In genomic region chr1:194852065-194852358, GRCm38 (mm10) we compare ENCODE assay signal across 20 mouse cellular contexts.
DNase-seq lines count a peak whose midpoint lies in the region; ATAC-seq and TF ChIP-seq lines count a peak whose summit lies in the region.
"Had no signal": no experiment of that assay in that cellular context is flagged by ENCODE, and none has a peak within 500 bp of the region (broad histone marks: within the 10 kb centered on the region; RNA-seq: fewer than 3 reads in every experiment).

No protein-coding gene starts in this region.

- no peak overlapping the region for H3K9ac ChIP-seq in heart, embryonic 13.5 days
- H3K9ac ChIP-seq in heart, embryonic 12.5 days: no peak overlapping the region
- no peak overlapping the region for H3K9ac ChIP-seq in midbrain, embryonic 12.5 days (replicated peaks)
- H3K9ac ChIP-seq in midbrain, embryonic 11.5 days (ENCODE audit: low read length): no peak overlapping the region
- H3K9ac ChIP-seq in forebrain, embryonic 15.5 days (replicated peaks): no peak overlapping the region
- H3K9ac ChIP-seq in hindbrain, postnatal 0 days (replicated peaks; ENCODE audit: low read length): no peak overlapping the region
- H3K9ac ChIP-seq: embryonic facial prominence, embryonic 13.5 days; limb, embryonic 15.5 days; stomach, embryonic 15.5 days had no signal

- no peak for ATAC-seq in heart, embryonic 13.5 days (ENCODE audit: extremely low read depth, insufficient number of reproducible peaks, low FRiP score, low TSS enrichment)
- ATAC-seq in heart, embryonic 12.5 days (ENCODE audit: insufficient number of reproducible peaks, low FRiP score): no peak
- ATAC-seq in midbrain, embryonic 12.5 days (ENCODE audit: low FRiP score, low read depth): peak; percentile 34; the same call in 1 of the 2 replicates
- no peak for ATAC-seq in midbrain, embryonic 11.5 days (ENCODE audit: low FRiP score)
- peak; percentile 43 for ATAC-seq in forebrain, embryonic 15.5 days (replicated peaks)
- 0 out of 2 replicates have a peak, but pooled peaks have one; percentile 55 for ATAC-seq in hindbrain, postnatal 0 days
- ATAC-seq: intestine, embryonic 16.5 days had no signal

- peaks cover 8% of the 10 kb centered on the region; the same call in 1 of the 2 replicates for H3K4me1 ChIP-seq in heart, embryonic 13.5 days
- peaks cover 9% of the 10 kb centered on the region for H3K4me1 ChIP-seq in heart, embryonic 12.5 days (replicated peaks)
- no peaks in the 10 kb centered on the region; the same call in 1 of the 2 replicates for H3K4me1 ChIP-seq in midbrain, embryonic 12.5 days
- H3K4me1 ChIP-seq in midbrain, embryonic 11.5 days (ENCODE audit: control insufficient read depth, insufficient read depth, low read length): no peaks in the 10 kb centered on the region
- peaks cover 10% of the 10 kb centered on the region; the same call in 1 of the 2 replicates for H3K4me1 ChIP-seq in forebrain, embryonic 15.5 days
- H3K4me1 ChIP-seq in hindbrain, postnatal 0 days (ENCODE audit: insufficient read depth, low read length): no peaks in the 10 kb centered on the region
- H3K4me1 ChIP-seq: embryonic facial prominence, embryonic 13.5 days; limb, embryonic 15.5 days; stomach, embryonic 15.5 days had no signal

- H3K36me3 ChIP-seq in heart, embryonic 13.5 days: no peaks in the 10 kb centered on the region
- H3K36me3 ChIP-seq in heart, embryonic 12.5 days: no peaks in the 10 kb centered on the region
- H3K36me3 ChIP-seq in midbrain, embryonic 12.5 days: no peaks in the 10 kb centered on the region
- no peaks in the 10 kb centered on the region for H3K36me3 ChIP-seq in midbrain, embryonic 11.5 days (ENCODE audit: control insufficient read depth, insufficient read depth, low read length)
- H3K36me3 ChIP-seq in forebrain, embryonic 15.5 days: no peaks in the 10 kb centered on the region
- H3K36me3 ChIP-seq in hindbrain, postnatal 0 days (ENCODE audit: insufficient read depth, low read length): no peaks in the 10 kb centered on the region
- H3K36me3 ChIP-seq: embryonic facial prominence, embryonic 13.5 days; limb, embryonic 15.5 days; stomach, embryonic 15.5 days had no signal

- H3K9me3 ChIP-seq in heart, embryonic 13.5 days: no peaks in the 10 kb centered on the region
- H3K9me3 ChIP-seq in heart, embryonic 12.5 days (replicated peaks): no peaks in the 10 kb centered on the region
- no peaks in the 10 kb centered on the region for H3K9me3 ChIP-seq in midbrain, embryonic 12.5 days
- H3K9me3 ChIP-seq in midbrain, embryonic 11.5 days (ENCODE audit: control insufficient read depth, low read length): no peaks in the 10 kb centered on the region
- H3K9me3 ChIP-seq in forebrain, embryonic 15.5 days: no peaks in the 10 kb centered on the region
- no peaks in the 10 kb centered on the region for H3K9me3 ChIP-seq in hindbrain, postnatal 0 days (ENCODE audit: low read length)
- H3K9me3 ChIP-seq: embryonic facial prominence, embryonic 13.5 days; limb, embryonic 15.5 days; stomach, embryonic 15.5 days had no signal

- H3K27ac ChIP-seq in heart, embryonic 13.5 days (replicated peaks): peak overlapping the region; percentile 26; the same call in 1 of the 2 replicates
- H3K27ac ChIP-seq in heart, embryonic 12.5 days (ENCODE audit: poor library complexity, severe bottlenecking): no peak overlapping the region
- peak overlapping the region; percentile 31 for H3K27ac ChIP-seq in midbrain, embryonic 12.5 days (replicated peaks)
- H3K27ac ChIP-seq in midbrain, embryonic 11.5 days (ENCODE audit: low read depth, low read length): no peak overlapping the region
- H3K27ac ChIP-seq in forebrain, embryonic 15.5 days (replicated peaks): peak overlapping the region; percentile 27; the same call in 1 of the 2 replicates
- no peak overlapping the region for H3K27ac ChIP-seq in hindbrain, postnatal 0 days
- H3K27ac ChIP-seq in gastrocnemius, adult 2 months: no peak overlapping the region
- H3K27ac ChIP-seq: embryonic facial prominence, embryonic 13.5 days; heart, adult 2 months; limb, embryonic 15.5 days; stomach, embryonic 15.5 days had no signal

- H3K4me2 ChIP-seq in heart, embryonic 13.5 days: no peak overlapping the region
- H3K4me2 ChIP-seq in heart, embryonic 12.5 days: no peak overlapping the region
- no peak overlapping the region for H3K4me2 ChIP-seq in midbrain, embryonic 12.5 days (replicated peaks)
- H3K4me2 ChIP-seq in midbrain, embryonic 11.5 days: no peak overlapping the region
- no peak overlapping the region for H3K4me2 ChIP-seq in forebrain, embryonic 15.5 days (replicated peaks)
- no peak overlapping the region for H3K4me2 ChIP-seq in hindbrain, postnatal 0 days (ENCODE audit: low read depth, low read length)
- H3K4me2 ChIP-seq: embryonic facial prominence, embryonic 13.5 days; limb, embryonic 15.5 days; stomach, embryonic 15.5 days had no signal

- H3K4me3 ChIP-seq in heart, embryonic 13.5 days: no peak overlapping the region
- H3K4me3 ChIP-seq in heart, embryonic 12.5 days: no peak overlapping the region
- no peak overlapping the region for H3K4me3 ChIP-seq in midbrain, embryonic 12.5 days
- no peak overlapping the region for H3K4me3 ChIP-seq in midbrain, embryonic 11.5 days (ENCODE audit: low read depth, low read length)
- no peak overlapping the region for H3K4me3 ChIP-seq in forebrain, embryonic 15.5 days
- H3K4me3 ChIP-seq in hindbrain, postnatal 0 days (ENCODE audit: low read length): no peak overlapping the region
- H3K4me3 ChIP-seq in gastrocnemius, adult 2 months: no peak overlapping the region
- H3K4me3 ChIP-seq: embryonic facial prominence, embryonic 13.5 days; heart, adult 2 months; limb, embryonic 15.5 days; stomach, embryonic 15.5 days had no signal

- H3K27me3 ChIP-seq in heart, embryonic 13.5 days (replicated peaks): no peaks in the 10 kb centered on the region
- H3K27me3 ChIP-seq in heart, embryonic 12.5 days (replicated peaks): no peaks in the 10 kb centered on the region
- no peaks in the 10 kb centered on the region for H3K27me3 ChIP-seq in midbrain, embryonic 12.5 days
- H3K27me3 ChIP-seq in midbrain, embryonic 11.5 days (ENCODE audit: control insufficient read depth, insufficient read depth, low read length): no peaks in the 10 kb centered on the region
- H3K27me3 ChIP-seq in forebrain, embryonic 15.5 days: no peaks in the 10 kb centered on the region
- no peaks in the 10 kb centered on the region for H3K27me3 ChIP-seq in hindbrain, postnatal 0 days (ENCODE audit: insufficient read depth, low read length)
- H3K27me3 ChIP-seq: embryonic facial prominence, embryonic 13.5 days; limb, embryonic 15.5 days; stomach, embryonic 15.5 days had no signal

- no peak for TF ChIP-seq CTCF in hindbrain, postnatal 0 days (IDR thresholded peaks at IDR 0.05; ENCODE audit: low read depth)
- no peak for TF ChIP-seq CTCF in gastrocnemius, adult 2 months (IDR thresholded peaks at IDR 0.05)

- WGBS in heart, embryonic 13.5 days: 69% methylated on average over 2 of the region's 2 CpGs
- 73% methylated on average over 2 of the region's 2 CpGs for WGBS in heart, embryonic 12.5 days
- WGBS in midbrain, embryonic 12.5 days: 67% methylated on average over 2 of the region's 2 CpGs
- 83% methylated on average over 2 of the region's 2 CpGs for WGBS in midbrain, embryonic 11.5 days
- 46% methylated on average over 2 of the region's 2 CpGs for WGBS in forebrain, embryonic 15.5 days
- 53% methylated on average over 2 of the region's 2 CpGs for WGBS in hindbrain, postnatal 0 days

- intact Hi-C loops in gastrocnemius, adult 2 months (cut with DNase I): no loop called here

- no peak for DNase-seq in midbrain, embryonic 11.5 days (ENCODE audit: low spot score, missing footprints)
- peak; percentile 6 for DNase-seq in hindbrain, postnatal 0 days (ENCODE audit: low spot score)
- DNase-seq in lung, postnatal 25 days (ENCODE audit: low spot score): no peak
- DNase-seq in gastrocnemius, adult 2 months: no peak
- DNase-seq: adrenal gland, postnatal 10 days; B cell, adult 2 months; cerebellum, adult 2 months; heart, adult 2 months; heart, postnatal 36 days; lung, adult 18-20 months; lung, postnatal 36 days; spleen, adult 18-20 months had no signal

Comparison
In these comparisons a context has a peak if more than half of its experiments do, and no peak if none do; other contexts are left out.
1. ATAC-seq: peak in midbrain, embryonic 12.5 days (single experiment), forebrain, embryonic 15.5 days (single experiment) and hindbrain, postnatal 0 days (single experiment); none in heart, embryonic 13.5 days (single experiment), heart, embryonic 12.5 days (single experiment) and midbrain, embryonic 11.5 days (single experiment).
2. H3K27ac ChIP-seq: peak in heart, embryonic 13.5 days (single experiment), midbrain, embryonic 12.5 days (single experiment) and forebrain, embryonic 15.5 days (single experiment); none in heart, embryonic 12.5 days (single experiment), midbrain, embryonic 11.5 days (single experiment), hindbrain, postnatal 0 days (single experiment) and gastrocnemius, adult 2 months (single experiment).